Mouse (Mus musculus) embryonic stem cell, embryonic (primary cell): Measurements from ENCODE around the gene Zranb3.
"Not testable (repeated sequence)": the region's sequence is repeated elsewhere in the genome, so short reads cannot be mapped to it uniquely, and the experiment has no call there.

Experiments used
- CTCF ChIA-PET, 4 experiments: fragments of 300-600 bp in 2 of 4; fragments of 350-600 bp in 2 of 4; sonication (Branson Sonifier 250); formaldehyde crosslinking; loops; one replicate each; lab custom pipeline; 2022; ENCODE audit warnings: inconsistent platforms in 2 of 4; lab: Charles Lee
- POLR2A ChIA-PET, 4 experiments: fragments of 300-600 bp in 2 of 4; fragments of 350-600 bp in 2 of 4; sonication (Branson Sonifier 250); formaldehyde crosslinking; loops; one replicate each; lab custom pipeline; 2022; ENCODE audit warnings: antibody characterized with exemption in 4 of 4, inconsistent platforms in 1 of 4; lab: Charles Lee

Gene Zranb3

GRCm38 (mm10) chr1:127974082-127974481, 128.8 kb downstream of the Zranb3 start:
- ChIA-PET POLR2A (interaction anchor here in 1 of 4 experiments (1.0 kb wide), 1 partner anchor 16 kb away, joined by 3 read pairs; no protein-coding TSS in a partner anchor), CTCF (no interaction called here)

- ChIA-PET POLR2A (no interaction called here), CTCF (no interaction called here)
These were observed 132.0 kb downstream of the Zranb3 start for GRCm38 (mm10) chr1:127970870-127971269.

GRCm38 (mm10) chr1:127963326-127963725, 139.5 kb downstream of the Zranb3 start:
- ChIA-PET POLR2A (interaction anchor here in 1 of 4 experiments (0.9 kb wide), 1 partner anchor 9 kb away, joined by 3 read pairs; no protein-coding TSS in a partner anchor), CTCF (no interaction called here)

- CTCF ChIA-PET, result no interaction called here
These were observed 141.7 kb downstream of the Zranb3 start for GRCm38 (mm10) chr1:127961140-127961539.

GRCm38 (mm10) chr1:127959312-127959718, 143.5 kb downstream of the Zranb3 start:
- ChIA-PET POLR2A (interaction anchor here in 2 of 4 experiments (0.6 to 2.2 kb wide), 2 partner anchors 12 to 258 kb away, joined by 7 read pairs; no protein-coding TSS in a partner anchor), CTCF (no interaction called here)

More at GRCm38 (mm10) chr1:127961140-127961539, 141.7 kb downstream of the Zranb3 start:
- POLR2A ChIA-PET, result interaction anchor here in 1 of 4 experiments (0.6 kb wide), 1 partner anchor 27 kb away, joined by 4 read pairs; no protein-coding TSS in a partner anchor

GRCm38 (mm10) chr1:127958801-127959200, 144.0 kb downstream of the Zranb3 start:
- ChIA-PET POLR2A (interaction anchor here in 2 of 4 experiments (0.6 to 2.2 kb wide), 3 partner anchors 8 to 258 kb away, joined by 3 to 7 read pairs (median 7); no protein-coding TSS in a partner anchor), CTCF (no interaction called here)

GRCm38 (mm10) chr1:127956524-127956923, 146.3 kb downstream of the Zranb3 start:
- CTCF ChIA-PET, result no interaction called here
- POLR2A ChIA-PET, result interaction anchor here in 2 of 4 experiments (1.1 to 2.2 kb wide), 2 partner anchors 10 to 15 kb away, joined by 3 to 5 read pairs; no protein-coding TSS in a partner anchor

GRCm38 (mm10) chr1:127954800-127955199, 148.0 kb downstream of the Zranb3 start:
- CTCF ChIA-PET, result no interaction called here

GRCm38 (mm10) chr1:127954198-127954597, 148.6 kb downstream of the Zranb3 start:
- CTCF ChIA-PET, result not testable (repeated sequence)
- POLR2A ChIA-PET, result interaction anchor here in 1 of 4 experiments (1.0 to 2.2 kb wide), 3 partner anchors 9 to 12 kb away, joined by 3 to 5 read pairs (median 5); no protein-coding TSS in a partner anchor

More at GRCm38 (mm10) chr1:127954800-127955199, 148.0 kb downstream of the Zranb3 start:
- POLR2A ChIA-PET, result interaction anchor here in 1 of 4 experiments (0.6 to 2.2 kb wide), 4 partner anchors 8 to 38 kb away, joined by 3 to 5 read pairs (median 4); no protein-coding TSS in a partner anchor

- ChIA-PET CTCF (interaction anchor here in 2 of 4 experiments (0.6 to 1.1 kb wide), 2 partner anchors 36 to 125 kb away, joined by 3 read pairs; no protein-coding TSS in a partner anchor), POLR2A (interaction anchor here in 3 of 4 experiments (0.5 to 1.2 kb wide), 4 partner anchors 10 to 140 kb away, joined by 3 to 6 read pairs (median 3); partner anchors contain the start of gene Rab3gap1 (in 1 of the 3))
These were observed 150.6 kb downstream of the Zranb3 start for GRCm38 (mm10) chr1:127952276-127952675.

GRCm38 (mm10) chr1:127948748-127949147, 154.1 kb downstream of the Zranb3 start:
- POLR2A ChIA-PET, result interaction anchor here in 3 of 4 experiments (0.6 to 1.2 kb wide), 3 partner anchors 18 to 411 kb away, joined by 3 to 4 read pairs (median 3); partner anchors contain the start of gene Mcm6 (in 1 of the 3)
- CTCF ChIA-PET, result interaction anchor here in 1 of 4 experiments (0.9 kb wide), 1 partner anchor 121 kb away, joined by 9 read pairs; no protein-coding TSS in a partner anchor

GRCm38 (mm10) chr1:127946615-127947249, 156.1 kb downstream of the Zranb3 start:
- ChIA-PET CTCF (no interaction called here), POLR2A (interaction anchor here in 1 of 4 experiments (1.6 kb wide), 1 partner anchor 11 kb away, joined by 7 read pairs; no protein-coding TSS in a partner anchor)

- POLR2A ChIA-PET, result interaction anchor here in 2 of 4 experiments (0.6 to 1.6 kb wide), 5 partner anchors 8 to 93 kb away, joined by 3 to 7 read pairs (median 5); no protein-coding TSS in a partner anchor
- CTCF ChIA-PET, result no interaction called here
These were observed 156.9 kb downstream of the Zranb3 start for GRCm38 (mm10) chr1:127945696-127946575.

- ChIA-PET CTCF (interaction anchor here in 2 of 4 experiments (1.3 to 1.7 kb wide), 2 partner anchors 116 kb away, joined by 5 to 7 read pairs; no protein-coding TSS in a partner anchor), POLR2A (interaction anchor here in 3 of 4 experiments (0.6 to 1.0 kb wide), 4 partner anchors 14 to 634 kb away, joined by 3 read pairs; no protein-coding TSS in a partner anchor)
These were observed 159.3 kb downstream of the Zranb3 start for GRCm38 (mm10) chr1:127943516-127943915.

- CTCF ChIA-PET, result interaction anchor here in 1 of 4 experiments (0.9 kb wide), 1 partner anchor 281 kb away, joined by 3 read pairs; no protein-coding TSS in a partner anchor
- POLR2A ChIA-PET, result interaction anchor here in 3 of 4 experiments (0.5 to 1.5 kb wide), 5 partner anchors 9 to 541 kb away, joined by 3 to 6 read pairs (median 3); no protein-coding TSS in a partner anchor
These were observed 160.6 kb downstream of the Zranb3 start for GRCm38 (mm10) chr1:127942231-127942630.

- POLR2A ChIA-PET, result no interaction called here
- CTCF ChIA-PET, result no interaction called here
These were observed 165.6 kb downstream of the Zranb3 start for GRCm38 (mm10) chr1:127937277-127937676.

GRCm38 (mm10) chr1:127934322-127934721, 168.5 kb downstream of the Zranb3 start:
- CTCF ChIA-PET, result interaction anchor here in 1 of 4 experiments (0.6 kb wide), 1 partner anchor 434 kb away, joined by 3 read pairs; no protein-coding TSS in a partner anchor
- POLR2A ChIA-PET, result interaction anchor here in 1 of 4 experiments (1.8 kb wide), 1 partner anchor 66 kb away, joined by 5 read pairs; the partner anchor contains the start of gene Rab3gap1

GRCm38 (mm10) chr1:127933405-127933804, 169.4 kb downstream of the Zranb3 start:
- POLR2A ChIA-PET, result interaction anchor here in 1 of 4 experiments (1.8 kb wide), 1 partner anchor 65 kb away, joined by 5 read pairs; the partner anchor contains the start of gene Rab3gap1
- CTCF ChIA-PET, result no interaction called here
